Mouse (Mus musculus) MEL (cell line): Measurements from ENCODE around the gene Trim41. TPM values are rescaled to one million over a fixed set of nuclear protein-coding genes. Genes with fewer than 3 reads are reported as not detected.

Experiments
- DNase-seq: peaks from one replicate; pipeline ENCODE4 v3.0.0; 2011; ENCODE audit warnings: low read depth, low spot score
- H3K27ac ChIP-seq: 2 replicates; pipeline ENCODE4 v1.5.1; 2012; ENCODE audit warnings: low read depth, mild to moderate bottlenecking, control low read depth, low read length, moderate library complexity; ENCODE audit not compliant: control insufficient read depth
- H3K27me3 ChIP-seq, 2 experiments: fragments of 150-350 bp in 1 of 2; sonication (generic) in 1 of 2; 2 replicates each; pipeline ENCODE4 v1.6.1; 2012; ENCODE audit warnings: low read length in 2 of 2, mild to moderate bottlenecking in 2 of 2, improper control_type of control experiment in 1 of 2, moderate library complexity in 1 of 2; ENCODE audit not compliant: insufficient read depth in 2 of 2, control insufficient read depth in 1 of 2
- H3K36me3 ChIP-seq, 2 experiments: 2 replicates each; pipeline ENCODE4 v1.6.1; 2012 to 2014; ENCODE audit warnings: low read length in 2 of 2, improper control_type of control experiment in 1 of 2, inconsistent platforms in 1 of 2, mild to moderate bottlenecking in 1 of 2; ENCODE audit not compliant: insufficient read depth in 2 of 2, control insufficient read depth in 1 of 2
- H3K4me1 ChIP-seq, 2 experiments: fragments of 150-350 bp in 1 of 2; sonication (generic) in 1 of 2; 2 replicates each; pipeline ENCODE4 v1.6.1; 2012; ENCODE audit warnings: low read length in 2 of 2, improper control_type of control experiment in 1 of 2, mild to moderate bottlenecking in 1 of 2; ENCODE audit not compliant: insufficient read depth in 2 of 2, control insufficient read depth in 1 of 2
- H3K4me3 ChIP-seq, 2 experiments: fragments of 150-350 bp in 1 of 2; sonication (generic) in 1 of 2; 2 replicates each; pipeline ENCODE4 v1.5.1; 2012; ENCODE audit warnings: low read depth in 2 of 2, low read length in 2 of 2, mild to moderate bottlenecking in 2 of 2, moderate library complexity in 2 of 2, control low read depth in 1 of 2, improper control_type of control experiment in 1 of 2; ENCODE audit not compliant: control insufficient read depth in 1 of 2, insufficient read depth in 1 of 2
- H3K79me2 ChIP-seq: 2 replicates; pipeline ENCODE4 v1.6.1; 2012; ENCODE audit warnings: mild to moderate bottlenecking, low read length, moderate library complexity; ENCODE audit not compliant: control insufficient read depth, poor library complexity, insufficient read depth
- H3K9ac ChIP-seq: 2 replicates; pipeline ENCODE4 v1.6.1; 2012; ENCODE audit warnings: low read depth, mild to moderate bottlenecking, control low read depth, low read length, moderate library complexity; ENCODE audit not compliant: control insufficient read depth, poor library complexity, severe bottlenecking
- H3K9me3 ChIP-seq: fragments of 150-350 bp; sonication (generic); replicated peaks from 2 replicates; pipeline ENCODE4 v1.6.1; 2012; ENCODE audit warnings: mild to moderate bottlenecking, low read length, improper control_type of control experiment, moderate library complexity; ENCODE audit not compliant: insufficient read depth
- BHLHE40 ChIP-seq: IDR thresholded peaks from 2 replicates; pipeline ENCODE4 v1.6.1; 2012; ENCODE audit warnings: low read depth, mild to moderate bottlenecking, inconsistent platforms, low read length, improper control_type of control experiment, borderline replicate concordance
- CHD1 ChIP-seq: IDR thresholded peaks from 2 replicates; pipeline ENCODE4 v1.6.1; 2012; ENCODE audit warnings: low read depth, mild to moderate bottlenecking, inconsistent platforms, low read length, improper control_type of control experiment
- CHD2 ChIP-seq: IDR thresholded peaks from 2 replicates; pipeline ENCODE4 v1.6.1; 2011; ENCODE audit warnings: low read length, improper control_type of control experiment
- CTCF ChIP-seq, 3 experiments: IDR thresholded peaks in 2 of 3; conservative IDR thresholded peaks in 1 of 3; 2 replicates each; pipeline ENCODE4 v1.5.1; 2011 to 2012; ENCODE audit warnings: low read length in 3 of 3, low read depth in 2 of 3, mild to moderate bottlenecking in 2 of 3, improper control_type of control experiment in 1 of 3, inconsistent platforms in 1 of 3, mixed read lengths in 1 of 3, moderate library complexity in 1 of 3; ENCODE audit not compliant: control insufficient read depth in 1 of 3, insufficient read depth in 1 of 3, poor library complexity in 1 of 3, severe bottlenecking in 1 of 3
- E2F4 ChIP-seq: IDR thresholded peaks from 2 replicates; pipeline ENCODE4 v1.6.1; 2011; ENCODE audit warnings: low read depth, low read length, improper control_type of control experiment, borderline replicate concordance
- EP300 ChIP-seq, 2 experiments: IDR thresholded peaks; 2 replicates each; pipeline ENCODE4 v1.6.1; 2011; ENCODE audit warnings: improper control_type of control experiment in 2 of 2, low read length in 2 of 2, low read depth in 1 of 2, mild to moderate bottlenecking in 1 of 2
- ETS1 ChIP-seq: IDR thresholded peaks from 2 replicates; pipeline ENCODE4 v1.6.1; 2012; ENCODE audit warnings: low read depth, mild to moderate bottlenecking, inconsistent platforms, low read length, improper control_type of control experiment, moderate library complexity
- GABPA ChIP-seq: IDR thresholded peaks from 2 replicates; pipeline ENCODE4 v1.6.1; 2012; ENCODE audit warnings: low read depth, mild to moderate bottlenecking, inconsistent platforms, low read length, improper control_type of control experiment, moderate library complexity
- GATA1 ChIP-seq: IDR thresholded peaks from 2 replicates; pipeline ENCODE4 v1.6.1; 2011; ENCODE audit warnings: low read depth, low read length, improper control_type of control experiment
- JUND ChIP-seq: IDR thresholded peaks from 2 replicates; pipeline ENCODE4 v1.6.1; 2011; ENCODE audit warnings: low read depth, mild to moderate bottlenecking, improper control_type of control experiment, low read length
- KAT2A ChIP-seq: conservative IDR thresholded peaks from 2 replicates; pipeline ENCODE4 v1.6.1; 2012; ENCODE audit warnings: low read depth, low read length, improper control_type of control experiment, inconsistent platforms
- MAX ChIP-seq: IDR thresholded peaks from 2 replicates; pipeline ENCODE4 v1.6.1; 2011; ENCODE audit warnings: low read length, improper control_type of control experiment
- MYB ChIP-seq: IDR thresholded peaks from 2 replicates; pipeline ENCODE4 v1.6.1; 2011; ENCODE audit warnings: mild to moderate bottlenecking, low read depth, low read length, improper control_type of control experiment
- MYC ChIP-seq: IDR thresholded peaks from 2 replicates; pipeline ENCODE4 v1.6.1; 2011; ENCODE audit warnings: low read depth, mild to moderate bottlenecking, low read length, improper control_type of control experiment, moderate library complexity
- NRF1 ChIP-seq: IDR thresholded peaks from 2 replicates; pipeline ENCODE4 v1.6.1; 2014; ENCODE audit warnings: low read depth, mild to moderate bottlenecking, inconsistent platforms, low read length, improper control_type of control experiment, moderate library complexity; ENCODE audit not compliant: poor library complexity, insufficient read depth, severe bottlenecking
- POLR2AphosphoS2 ChIP-seq: IDR thresholded peaks from 2 replicates; pipeline ENCODE4 v1.6.1; 2011; ENCODE audit warnings: low read length, improper control_type of control experiment
- POLR2AphosphoS5 ChIP-seq: IDR thresholded peaks from 2 replicates; pipeline ENCODE4 v1.6.1; 2012; ENCODE audit warnings: low read depth, borderline replicate concordance, mild to moderate bottlenecking, inconsistent platforms, low read length, moderate library complexity, mixed read lengths
- RAD21 ChIP-seq: IDR thresholded peaks from 2 replicates; pipeline ENCODE4 v1.6.1; 2011; ENCODE audit warnings: mild to moderate bottlenecking, low read depth, low read length, improper control_type of control experiment
- RCOR1 ChIP-seq: IDR thresholded peaks from 2 replicates; pipeline ENCODE4 v1.6.1; 2012; ENCODE audit warnings: low read depth, mild to moderate bottlenecking, inconsistent platforms, low read length, improper control_type of control experiment
- SIN3A ChIP-seq: IDR thresholded peaks from 2 replicates; pipeline ENCODE4 v1.6.1; 2012; ENCODE audit warnings: low read length, improper control_type of control experiment, inconsistent platforms
- TAL1 ChIP-seq: IDR thresholded peaks from 2 replicates; pipeline ENCODE4 v1.6.1; 2012; ENCODE audit warnings: mild to moderate bottlenecking, inconsistent platforms, low read length, moderate library complexity, mixed read lengths
- TBP ChIP-seq: IDR thresholded peaks from 2 replicates; pipeline ENCODE4 v1.8.0; 2011; ENCODE audit warnings: low read depth, low read length, improper control_type of control experiment
- UBTF ChIP-seq: IDR thresholded peaks from 2 replicates; pipeline ENCODE4 v1.6.1; 2012; ENCODE audit warnings: low read depth, mild to moderate bottlenecking, inconsistent platforms, low read length, improper control_type of control experiment, moderate library complexity, borderline replicate concordance; ENCODE audit not compliant: insufficient read depth
- USF1 ChIP-seq: IDR thresholded peaks from 2 replicates; pipeline ENCODE4 v1.6.1; 2014; ENCODE audit warnings: low read depth, mild to moderate bottlenecking, inconsistent platforms, low read length, improper control_type of control experiment, moderate library complexity
- USF2 ChIP-seq, 2 experiments: IDR thresholded peaks; 2 replicates each; pipeline ENCODE4 v1.6.1; 2011 to 2012; ENCODE audit warnings: improper control_type of control experiment in 2 of 2, low read length in 2 of 2, borderline replicate concordance in 1 of 2, inconsistent platforms in 1 of 2, low read depth in 1 of 2, mild to moderate bottlenecking in 1 of 2; ENCODE audit not compliant: insufficient read depth in 1 of 2
- ZC3H11A ChIP-seq: IDR thresholded peaks from 2 replicates; pipeline ENCODE4 v1.6.1; 2012; ENCODE audit warnings: low read depth, mild to moderate bottlenecking, inconsistent platforms, low read length, improper control_type of control experiment
- ZKSCAN1 ChIP-seq: IDR thresholded peaks from 2 replicates; pipeline ENCODE4 v1.6.1; 2012; ENCODE audit warnings: low read depth, mild to moderate bottlenecking, inconsistent platforms, low read length, improper control_type of control experiment, moderate library complexity
- ZMIZ1 ChIP-seq: IDR thresholded peaks from 2 replicates; pipeline ENCODE4 v1.6.1; 2012; ENCODE audit warnings: low read depth, mild to moderate bottlenecking, inconsistent platforms, low read length, improper control_type of control experiment, moderate library complexity
- polyA plus RNA-seq, 2 experiments: library from polyadenylated mRNA; stranded (reverse) in 1 of 2; unstranded in 1 of 2; fragments of >175 nt in 1 of 2; fragments of >200 nt in 1 of 2; gene quantifications; 2 replicates each; pipeline versions ENCODE4 v1.2.1 to v1.2.4; 2012; ENCODE audit warnings: low replicate concordance in 2 of 2, low read depth in 1 of 2; ENCODE audit not compliant: insufficient read length in 2 of 2, insufficient read depth in 1 of 2, missing spikeins in 1 of 2
- total RNA-seq: library from RNA; depleted of rRNA; stranded (reverse); fragments of 300-350 nt; gene quantifications from 2 replicates; pipeline ENCODE4 v1.2.3, GENCODE M21; 2012

Gene Trim41
- total and polyA plus RNA-seq, 3 experiments, result 37.0 to 76.3 (median 56.4) TPM

DNA sequence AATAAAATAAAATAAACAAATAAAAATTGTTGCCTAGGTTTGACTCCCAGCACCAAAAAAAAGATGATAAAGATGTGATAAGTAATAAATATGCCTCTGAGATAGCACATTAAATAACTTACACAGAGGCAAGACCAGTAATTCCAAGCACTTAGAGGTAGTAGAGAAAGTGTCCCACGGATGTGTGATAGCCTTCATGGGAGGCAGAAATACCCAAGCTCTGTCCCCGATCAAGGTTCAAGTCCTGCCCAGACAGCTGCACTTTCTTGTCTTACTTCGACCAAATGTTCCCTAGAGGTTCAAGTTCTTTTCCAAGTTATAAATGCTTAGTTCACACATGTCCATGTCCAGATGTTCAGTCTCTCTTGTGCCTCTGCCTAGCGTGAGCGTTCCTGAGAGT, 27.9 kb downstream of the Trim41 start:
- H3K9me3 ChIP-seq, result no peaks in the 10 kb centered on the region
- H3K27ac ChIP-seq, result no peak overlapping the region
- TF ChIP-seq TBP (no peak; the same call in 1 of the 2 replicates), MAX (no peak), CTCF (IDR thresholded peaks at IDR 0.05 in 2 of 3, conservative IDR thresholded peaks at IDR 0.05 in 1 of 3; ENCODE audit: control insufficient read depth in 1 of 3, insufficient read depth in 1 of 3, low read depth in 2 of 3, low read length in 3 of 3, poor library complexity in 1 of 3, severe bottlenecking in 1 of 3) (no peak), KAT2A (no peak), ZC3H11A (no peak), MYC (no peak), TAL1 (no peak), BHLHE40 (no peak), POLR2AphosphoS5 (no peak), JUND (no peak), CHD1 (no peak; the same call in 1 of the 2 replicates), POLR2AphosphoS2 (no peak), GATA1 (no peak), MYB (no peak), UBTF (no peak), E2F4 (no peak), RAD21 (no peak)
- H3K9ac ChIP-seq, result peak overlapping the region; percentile 39
- no peaks in the 10 kb centered on the region for H3K79me2 ChIP-seq
- no peaks in the 10 kb centered on the region for H3K27me3 ChIP-seq
- H3K4me3 ChIP-seq, result peak overlapping the region in 1 of 2 experiments; percentile 65; a peak in 3 of 4 replicates
- H3K4me1 ChIP-seq, result peaks cover 9 to 24% of the 10 kb centered on the region in 2 experiments
- peak; percentile 63 for DNase-seq
- H3K36me3 ChIP-seq, result peaks cover 0 to 12% of the 10 kb centered on the region in 2 experiments; a peak in 2 of 4 replicates

DNA sequence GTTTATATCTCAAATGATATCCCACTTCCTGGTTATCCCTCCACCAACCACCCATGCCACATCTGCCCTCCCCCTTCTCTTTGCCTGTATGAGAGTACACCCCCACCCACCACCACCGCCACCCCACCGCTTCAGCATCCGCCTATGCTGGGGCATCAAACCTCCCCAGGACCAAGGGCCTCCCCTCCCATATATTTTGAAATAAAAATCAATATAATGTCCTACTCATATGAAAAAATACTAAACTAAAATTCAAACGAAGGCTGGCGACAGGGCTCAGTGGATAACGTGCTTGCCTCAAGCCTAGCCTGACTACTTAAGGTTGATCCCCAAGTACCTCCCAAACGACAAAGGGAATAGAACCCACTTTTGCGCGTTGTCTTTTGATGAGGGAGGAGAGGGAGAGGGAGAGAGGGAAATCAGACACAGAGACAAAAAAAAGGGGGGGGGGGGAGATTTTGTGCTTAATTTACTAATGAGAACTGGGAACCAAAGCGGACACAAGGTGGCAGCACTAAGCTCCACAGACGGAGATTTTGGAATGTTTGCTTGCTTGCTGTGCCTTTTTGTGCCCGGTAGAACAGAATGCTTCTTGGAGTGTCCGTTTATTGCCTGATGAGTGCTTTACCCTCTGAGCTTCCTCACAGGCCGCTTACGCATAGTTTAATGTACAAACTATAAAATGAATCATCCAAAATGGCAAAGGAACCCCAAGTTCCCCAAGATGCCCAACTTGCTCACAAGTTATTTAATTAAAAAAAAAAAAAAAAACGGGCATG, 28.7 kb downstream of the Trim41 start:
- Histone ChIP-seq H3K9ac (peak overlapping the region; percentile 74), H3K36me3 (peaks cover 0 to 12% of the 10 kb centered on the region in 2 experiments; a peak in 2 of 4 replicates), H3K4me3 (peak overlapping the region; percentile 64 to 65), H3K27me3 (no peaks in the 10 kb centered on the region), H3K4me1 (peaks cover 9 to 24% of the 10 kb centered on the region in 2 experiments), H3K79me2 (no peaks in the 10 kb centered on the region), H3K27ac (peak overlapping the region; percentile 86), H3K9me3 (no peaks in the 10 kb centered on the region)
- peak; percentile 96 for DNase-seq
- TF ChIP-seq UBTF, result no peak
- TF ChIP-seq USF1, result no peak
- TF ChIP-seq ZKSCAN1, result no peak
- TF ChIP-seq GATA1, result 0 out of 2 replicates have a peak, but pooled peaks have one; percentile 3
- TF ChIP-seq SIN3A, result peak; percentile 77
- no peak; a peak in 1 of 4 replicates for TF ChIP-seq EP300 (IDR thresholded peaks at IDR 0.05; ENCODE audit: low read depth in 1 of 2, low read length in 2 of 2)
- no peak for TF ChIP-seq ZMIZ1
- TF ChIP-seq USF2 (IDR thresholded peaks at IDR 0.05; ENCODE audit: borderline replicate concordance in 1 of 2, insufficient read depth in 1 of 2, low read depth in 1 of 2, low read length in 2 of 2), result no peak
- TF ChIP-seq ETS1, result peak; percentile 62
- TF ChIP-seq CTCF (IDR thresholded peaks at IDR 0.05 in 2 of 3, conservative IDR thresholded peaks at IDR 0.05 in 1 of 3; ENCODE audit: control insufficient read depth in 1 of 3, insufficient read depth in 1 of 3, low read depth in 2 of 3, low read length in 3 of 3, poor library complexity in 1 of 3, severe bottlenecking in 1 of 3), result peak; percentile 67 to 92 (median 75)
- TF ChIP-seq NRF1, result no peak
- TF ChIP-seq TBP, result peak; percentile 74
- TF ChIP-seq POLR2AphosphoS2, result no peak
- no peak for TF ChIP-seq JUND
- peak; percentile 60 for TF ChIP-seq RAD21
- TF ChIP-seq CHD2, result no peak
- peak; percentile 39; the same call in 1 of the 2 replicates for TF ChIP-seq RCOR1
- no peak for TF ChIP-seq GABPA
- TF ChIP-seq E2F4, result no peak
